Mouse (Mus musculus): ENCODE measurements around the gene Magi2.
"Not testable (repeated sequence)": the region's sequence is repeated elsewhere in the genome, so short reads cannot be mapped to it uniquely, and the experiment has no call there.

- not testable (repeated sequence) for TF ChIP-seq POLR2A (IDR thresholded peaks at IDR 0.05; ENCODE audit: insufficient read length, low read depth); USF1 (IDR thresholded peaks at IDR 0.05; ENCODE audit: low read depth); CEBPB (IDR thresholded peaks at IDR 0.05; ENCODE audit: insufficient read depth, poor library complexity, severe bottlenecking); MYOD1 (IDR thresholded peaks at IDR 0.05; ENCODE audit: control insufficient read depth in 1 of 3, insufficient read length in 2 of 3, low read depth in 2 of 3); POLR2AphosphoS2 (IDR thresholded peaks at IDR 0.05; ENCODE audit: insufficient read length, low read depth); TCF3 (IDR thresholded peaks at IDR 0.05; ENCODE audit: insufficient read length, low read depth); MAX (IDR thresholded peaks at IDR 0.05; ENCODE audit: low read depth)
These were observed 1496.4 kb downstream of the Magi2 start for GRCm38 (mm10) chr5:20723226-20723625.

All from myocyte (in vitro differentiated cells).